Mouse (Mus musculus): ENCODE data around the gene Dgkq. TPM values are rescaled to one million over a fixed set of nuclear protein-coding genes. Genes with fewer than 3 reads are reported as not detected.
A peak's percentile ranks its signal among the peaks of the same experiment; 100 is the strongest.

Dgkq gene
- total RNA-seq, 4 experiments from 2014 or later = 15.3 to 39.9 (median 31.0) TPM

- peak; percentile 73 for DNase-seq
Observed at GRCm38 (mm10) chr5:108680871-108681270, 11.4 kb upstream of the Dgkq start.

- no peak for DNase-seq
Observed at GRCm38 (mm10) chr5:108679909-108680308, 10.4 kb upstream of the Dgkq start.

DNA sequence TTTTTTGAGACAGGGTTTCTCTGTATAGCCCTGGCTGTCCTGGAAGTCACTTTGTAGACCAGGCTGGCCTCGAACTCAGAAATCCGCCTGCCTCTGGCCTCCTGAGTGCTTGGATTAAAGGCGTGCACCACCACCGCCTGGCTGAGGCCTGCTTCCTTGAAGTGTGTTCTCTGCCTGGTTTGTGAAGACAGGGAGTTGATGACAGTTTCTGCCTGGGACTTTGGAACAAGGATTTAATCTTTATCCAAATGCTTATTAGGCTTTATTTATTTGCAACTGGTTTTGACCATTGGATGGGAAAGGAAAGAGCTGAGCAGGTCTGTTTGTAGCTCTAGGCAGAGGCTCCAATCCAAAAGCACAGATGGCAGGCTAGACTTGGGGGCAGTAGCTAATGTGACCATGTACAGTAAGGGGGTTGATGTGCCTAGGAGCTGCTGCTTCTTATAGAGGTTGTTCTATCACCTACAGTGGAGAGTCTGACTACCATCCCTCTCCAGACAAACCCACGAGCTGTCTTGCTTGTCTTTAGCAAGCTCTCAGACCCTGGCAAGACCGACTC lies 8.9 kb upstream of the Dgkq start:
- DNase-seq = no peak

DNA sequence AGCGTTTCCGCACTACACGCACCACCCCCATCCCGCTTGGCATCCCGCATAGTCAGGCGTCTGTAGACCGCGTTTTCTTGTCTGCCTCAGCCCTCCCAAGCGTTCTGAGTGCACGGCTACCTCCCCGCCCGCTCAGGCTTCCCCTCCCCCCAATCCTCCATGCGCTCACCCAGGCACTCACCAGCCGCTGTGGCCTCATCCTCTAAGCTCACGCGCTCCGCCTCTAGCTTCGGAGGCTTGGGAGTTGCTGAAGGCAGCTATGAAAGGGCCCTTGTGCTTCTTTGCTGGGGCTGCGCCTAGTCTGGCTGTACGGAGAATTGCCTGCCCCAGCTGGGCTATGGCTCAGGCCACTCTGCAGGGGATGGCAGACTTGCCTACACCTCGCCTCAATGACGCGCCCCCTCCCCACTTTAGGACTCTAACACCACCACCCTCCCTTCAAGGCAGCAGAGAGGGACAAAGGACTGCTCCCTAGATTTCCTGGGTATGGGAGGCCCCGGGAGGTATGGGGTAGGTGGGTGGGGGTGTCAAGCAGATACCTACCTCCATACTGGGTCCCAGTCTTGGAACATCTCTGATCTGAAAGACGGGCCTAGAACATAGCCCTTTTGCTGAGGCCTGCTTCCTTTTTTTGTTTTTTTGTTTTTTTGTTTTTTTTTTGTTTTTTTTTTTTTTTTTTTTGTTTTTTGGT lies 8.3 kb upstream of the Dgkq start:
- DNase-seq = no peak

DNA sequence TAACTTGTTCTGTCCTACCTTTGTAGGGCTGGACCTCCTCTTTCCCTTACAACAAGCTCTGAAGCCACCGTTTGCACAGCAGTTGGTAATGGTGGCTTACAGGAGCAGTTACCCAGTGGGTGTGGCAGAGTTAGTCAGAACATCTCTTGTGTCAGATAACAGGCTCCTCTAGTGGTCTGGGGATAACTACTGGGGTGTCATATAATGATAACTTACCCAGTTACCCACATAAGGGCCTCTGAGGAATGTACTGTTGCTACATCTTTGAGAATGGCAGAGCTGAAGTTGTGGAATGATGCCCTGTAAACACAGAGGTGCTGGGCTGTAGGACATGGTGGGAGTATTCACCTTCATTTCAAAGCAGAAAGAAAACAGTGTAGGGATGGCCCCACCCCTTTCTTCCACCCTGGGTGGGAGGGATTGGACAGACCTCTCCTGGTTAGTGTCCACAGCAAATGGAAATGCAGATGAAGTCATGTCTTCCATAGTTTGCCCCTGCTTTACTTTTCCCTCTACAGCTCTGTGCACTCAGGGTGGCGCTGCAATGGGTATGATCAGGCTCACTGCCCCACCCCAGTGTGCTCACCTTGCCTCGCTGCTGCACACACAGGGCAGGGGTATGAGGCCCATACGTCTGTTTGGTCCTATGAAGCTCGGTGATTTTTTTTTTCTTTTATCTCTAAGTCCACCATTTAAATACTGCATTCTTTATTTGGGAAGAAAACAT lies 7.5 kb upstream of the Dgkq start:
- DNase-seq = no peak

- DNase-seq = no peak
Observed at GRCm38 (mm10) chr5:108675251-108675816, 5.9 kb upstream of the Dgkq start, which contains the start of gene Slc26a1. Gene Slc26a1, minus strand, starts transcription at chr5:108675569.

- DNase-seq = no peak
Observed at GRCm38 (mm10) chr5:108674624-108675023, 5.2 kb upstream of the Dgkq start.

DNA sequence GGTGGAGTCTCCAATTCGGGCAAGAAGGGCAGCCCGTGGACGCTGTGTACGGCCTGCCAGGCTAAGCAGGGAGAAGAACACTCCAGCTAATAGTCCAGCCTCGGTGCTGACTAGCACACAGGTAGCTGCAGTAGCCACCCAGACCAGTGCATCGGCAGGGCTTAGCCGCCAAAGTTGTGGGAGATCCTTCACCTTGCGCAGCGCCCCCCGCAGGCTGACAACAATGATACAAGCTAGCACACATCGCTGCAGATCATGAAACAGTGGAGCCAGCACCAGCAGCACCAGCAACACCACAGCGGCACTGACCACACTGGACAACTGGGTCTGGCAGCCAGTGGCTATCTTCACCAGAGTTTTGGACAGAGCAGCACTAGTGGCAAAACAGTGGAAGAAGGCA lies 2.3 kb upstream of the Dgkq start:
- no peak for DNase-seq

DNA sequence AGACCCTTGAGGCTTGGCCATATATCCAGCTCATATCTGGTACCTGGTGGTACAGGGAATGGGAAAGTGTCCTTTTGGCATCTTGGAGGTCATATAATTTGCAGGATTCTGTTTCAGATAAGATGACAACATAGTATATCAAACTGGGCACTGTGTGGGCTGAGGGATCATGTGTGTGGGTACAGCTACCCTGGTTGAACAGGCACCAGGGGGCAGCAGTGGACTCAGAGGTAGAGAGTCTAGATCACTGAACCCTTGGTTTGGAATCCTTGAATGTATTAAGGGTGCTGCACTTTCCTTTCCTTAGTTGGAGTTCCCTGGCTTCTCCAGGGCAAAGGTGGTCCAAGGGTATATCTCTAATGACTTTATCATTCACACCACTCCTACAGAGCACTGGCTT lies 1.3 kb upstream of the Dgkq start:
- no peak for DNase-seq

DNA sequence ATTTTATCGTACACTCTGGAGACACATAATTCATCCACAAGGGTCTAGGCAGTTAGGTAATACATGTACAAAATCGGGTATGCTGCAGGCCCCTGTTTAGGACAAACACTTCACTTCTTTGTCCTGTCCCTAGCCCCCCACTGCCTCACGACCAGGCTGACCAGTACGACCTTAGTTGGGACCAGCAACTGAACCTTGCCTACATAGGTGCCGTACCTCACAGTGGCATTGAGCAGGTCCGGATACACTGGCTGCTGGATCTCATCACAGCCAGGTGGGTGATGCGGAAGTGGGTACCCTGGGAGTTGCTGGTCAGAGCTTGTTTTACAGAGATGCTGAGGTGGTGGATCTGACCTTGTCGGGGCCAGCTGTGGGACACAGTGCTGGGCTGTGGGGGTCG lies 514 bp upstream of the Dgkq start:
- no peak for DNase-seq

DNA sequence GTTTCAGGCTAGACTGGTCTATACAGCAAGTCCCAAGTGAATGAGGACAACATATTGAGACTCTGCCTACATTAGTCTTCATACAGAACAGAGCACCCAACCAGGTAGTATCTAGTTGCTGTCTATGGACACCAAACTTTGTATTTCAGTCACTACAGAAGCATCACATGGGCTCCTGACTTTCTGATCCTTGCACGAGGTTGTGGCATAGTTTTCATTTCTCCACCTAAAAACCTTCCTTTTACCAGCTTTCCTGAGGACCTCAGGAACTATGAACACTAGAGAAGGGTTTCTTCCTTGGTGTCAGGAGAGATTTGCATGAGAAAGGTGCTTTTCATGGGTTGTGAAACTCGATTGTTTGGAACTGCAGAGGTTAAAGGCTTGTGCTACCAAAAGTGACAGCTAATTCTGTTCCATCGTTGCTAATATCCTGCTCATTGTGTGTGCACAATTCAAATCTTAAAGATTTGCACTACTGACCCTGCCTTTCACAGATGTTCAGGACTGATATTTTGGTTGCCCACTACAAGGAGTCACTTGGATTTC lies 1.0 kb downstream of the Dgkq start:
- DNase-seq = no peak

DNA sequence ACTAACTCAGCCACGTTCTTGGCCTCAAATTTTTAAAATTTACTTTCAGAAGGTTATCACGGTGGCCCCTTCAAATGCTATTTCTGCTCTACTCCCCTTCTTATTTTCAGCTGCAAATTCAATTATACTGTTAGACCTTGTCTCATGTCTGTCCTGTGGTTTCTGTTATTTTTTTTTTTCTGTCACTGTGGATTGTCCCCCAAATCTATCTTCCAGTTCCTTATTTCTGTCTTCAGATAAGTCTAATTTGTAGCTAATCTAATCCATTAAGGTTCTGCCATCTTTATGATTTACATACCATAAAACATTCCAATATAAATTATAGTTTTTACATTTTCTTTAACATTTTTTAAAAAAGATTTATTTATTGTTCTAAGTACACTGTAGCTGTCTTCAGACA lies 2.1 kb downstream of the Dgkq start:
- no peak for DNase-seq

DNA sequence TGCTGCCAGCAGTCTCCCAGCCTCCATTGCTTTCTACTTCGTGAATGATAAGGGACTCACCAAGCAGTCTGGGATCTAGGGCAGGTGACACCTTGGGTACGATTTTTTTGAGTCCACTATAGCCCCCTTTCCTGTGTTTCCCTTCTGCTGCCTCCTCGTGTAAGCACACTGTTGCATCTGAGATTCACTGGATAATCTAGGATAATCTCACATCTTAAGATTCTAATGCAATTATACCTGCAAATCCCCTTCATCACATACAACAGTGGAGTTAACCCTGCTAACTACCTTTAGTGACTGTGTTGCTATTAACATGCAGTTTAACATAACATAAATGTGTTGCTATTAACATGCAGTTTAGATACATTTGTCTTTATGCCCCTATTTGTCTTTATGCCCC lies 4.4 kb downstream of the Dgkq start:
- no peak for DNase-seq

- no peak for DNase-seq
Observed at GRCm38 (mm10) chr5:108662772-108663171, 6.7 kb downstream of the Dgkq start.

DNA sequence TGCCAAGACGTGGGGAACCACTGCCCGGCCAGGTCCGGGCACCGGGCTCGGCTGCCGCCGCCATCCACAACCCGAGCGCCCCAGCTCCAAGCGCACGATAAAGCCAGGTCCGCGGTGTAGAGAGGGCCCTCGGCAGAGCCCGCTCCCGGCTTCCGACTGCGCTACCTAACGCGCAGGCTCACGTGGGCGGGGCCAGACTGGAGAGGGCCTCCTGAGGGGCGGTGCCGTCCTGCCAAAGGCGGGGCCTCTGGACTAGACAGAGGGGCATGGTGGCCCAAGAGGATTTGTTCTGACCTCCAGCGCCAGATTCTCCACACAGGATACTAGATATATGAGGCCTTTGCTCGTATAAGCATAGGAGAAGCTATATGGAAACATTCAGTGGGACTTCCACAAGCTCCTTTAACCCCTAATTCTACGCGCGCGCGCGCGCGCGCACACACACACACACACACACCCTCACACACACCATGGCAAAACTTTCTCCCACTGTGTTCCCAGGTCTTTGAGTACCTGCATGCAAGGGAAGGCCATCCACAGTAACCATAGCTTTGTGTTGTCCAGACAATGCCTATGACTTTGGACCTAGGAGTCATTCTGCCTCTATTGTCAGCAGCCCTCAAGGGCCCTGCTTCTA lies 8.7 kb downstream of the Dgkq start:
- peak; percentile 88 for DNase-seq

GRCm38 (mm10) chr5:108659698-108660631 lies 9.5 kb downstream of the Dgkq start, which contains the start of gene Idua:
Gene Idua, plus strand, starts transcription at chr5:108660331.
- DNase-seq = no peak

DNA sequence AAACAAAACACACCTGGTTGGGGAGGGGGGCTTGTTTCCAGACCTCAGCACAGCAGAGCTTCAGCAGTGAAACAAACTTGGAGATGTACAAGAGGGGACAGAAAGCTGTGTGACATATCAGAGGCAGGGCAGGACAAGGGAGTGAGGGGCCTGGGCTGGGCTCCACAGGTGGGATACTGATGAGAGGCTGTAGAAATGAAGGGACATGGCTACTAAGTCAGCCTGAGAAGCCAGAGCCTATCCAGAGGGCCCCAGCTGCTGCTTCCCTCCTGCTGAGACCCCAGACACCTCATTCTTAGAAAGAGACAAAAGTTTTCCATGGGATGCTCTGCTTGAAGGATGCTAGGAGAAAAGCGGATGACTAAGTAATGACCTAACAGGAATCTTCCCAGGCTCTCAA lies 10.9 kb downstream of the Dgkq start:
- no peak for DNase-seq

DNA sequence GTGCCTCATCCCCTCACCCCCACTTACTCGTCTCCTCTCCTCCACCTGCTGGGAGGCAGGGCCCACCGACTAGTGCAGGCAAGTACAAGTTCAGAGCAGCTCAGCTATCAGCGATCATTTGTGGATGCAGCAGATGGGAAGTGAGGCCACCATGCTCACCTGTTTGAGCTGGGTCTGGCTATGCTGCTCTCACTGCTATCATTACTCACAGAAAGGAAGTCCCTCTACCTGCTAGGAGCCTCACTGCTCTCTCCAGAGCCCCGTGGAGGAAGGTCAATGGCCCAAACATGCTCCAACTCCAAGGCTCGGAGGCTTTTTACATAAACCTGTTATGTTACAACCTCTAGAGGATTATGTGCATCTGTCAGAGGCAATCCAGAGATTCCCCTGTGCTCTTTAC lies 12.1 kb downstream of the Dgkq start:
- no peak for DNase-seq

- DNase-seq = no peak
Observed at GRCm38 (mm10) chr5:108655891-108656650, 13.4 kb downstream of the Dgkq start.

DNA sequence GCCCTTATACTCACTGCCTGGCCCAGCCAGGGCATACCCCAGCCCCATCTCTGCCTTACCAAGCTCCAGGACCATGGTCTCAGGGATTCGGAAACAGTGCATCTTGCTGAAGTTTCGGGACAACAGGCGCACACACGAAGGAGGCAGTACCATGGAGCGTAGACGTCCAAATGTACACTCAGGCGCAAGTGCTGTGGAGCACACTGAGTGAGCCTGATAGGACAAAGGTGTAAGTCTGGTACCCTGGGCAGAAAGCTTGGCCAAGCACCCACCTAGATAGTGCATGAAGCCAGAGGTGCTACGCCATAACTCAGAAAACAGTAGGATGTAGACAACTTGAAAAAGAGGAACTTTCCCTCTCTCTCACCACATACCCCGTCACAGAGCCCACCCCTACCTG lies 14.1 kb downstream of the Dgkq start:
- no peak for DNase-seq
